Mouse (Mus musculus) adrenal gland, adult 8-10 months (tissue): ENCODE results near the gene Cabp7. TPM values are rescaled to one million over a fixed set of nuclear protein-coding genes. Genes with fewer than 3 reads are reported as not detected.
"Not testable (repeated sequence)": the region's sequence is repeated elsewhere in the genome, so short reads cannot be mapped to it uniquely, and the experiment has no call there.

Source experiments
- DNase-seq: peaks from one replicate; pipeline ENCODE4 v3.0.0; 2022
- total RNA-seq, 4 experiments: library from RNA; stranded (reverse); gene quantifications; 2 replicates each; pipeline ENCODE4 v1.2.4; 2022

The Cabp7 gene
- total RNA-seq, 4 experiments from 2014 or later: 0.12 to 0.86 (median 0.14) TPM; not detected in 1

DNA sequence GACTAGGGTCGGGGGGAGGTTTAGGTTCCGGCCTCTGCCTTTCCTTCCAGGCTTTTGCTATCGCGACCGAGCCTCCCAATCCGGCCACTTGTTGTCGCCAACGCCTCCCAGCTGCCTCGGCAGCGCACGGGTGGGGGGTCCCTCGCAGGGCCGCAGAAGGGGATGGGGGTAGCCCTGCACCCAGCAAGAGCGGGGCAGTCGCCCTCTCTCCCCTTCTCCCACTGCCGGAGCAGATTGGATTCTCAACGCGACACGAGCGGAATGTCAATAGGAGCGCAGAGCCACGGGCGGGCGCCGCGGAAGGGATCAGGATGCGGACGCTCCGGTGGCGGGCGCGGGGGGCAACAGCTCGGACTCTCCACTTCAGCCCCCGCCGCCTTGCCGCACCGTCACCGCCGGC is 609 bp downstream of the Cabp7 start:
- DNase-seq: no peak

DNA sequence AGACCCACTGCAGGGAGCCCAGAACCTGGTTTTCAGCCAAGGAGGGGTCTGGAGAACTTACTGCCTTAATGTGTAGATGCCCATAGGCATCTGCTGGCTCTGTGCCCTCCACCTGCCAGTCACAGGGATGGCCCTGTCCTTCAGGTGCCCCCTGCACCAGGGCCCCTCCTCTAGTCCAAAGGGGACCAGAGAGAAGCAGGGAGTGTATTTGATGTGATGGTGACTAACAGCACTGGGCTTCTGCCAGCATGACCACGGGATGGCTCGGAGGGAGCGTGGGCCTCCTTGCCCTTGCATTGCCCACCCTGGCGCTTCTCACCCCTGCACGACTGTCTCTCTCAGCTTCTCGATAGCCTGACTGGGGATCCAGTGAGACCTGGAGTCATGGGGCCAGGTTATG is 1.9 kb downstream of the Cabp7 start:
- no peak for DNase-seq

DNA sequence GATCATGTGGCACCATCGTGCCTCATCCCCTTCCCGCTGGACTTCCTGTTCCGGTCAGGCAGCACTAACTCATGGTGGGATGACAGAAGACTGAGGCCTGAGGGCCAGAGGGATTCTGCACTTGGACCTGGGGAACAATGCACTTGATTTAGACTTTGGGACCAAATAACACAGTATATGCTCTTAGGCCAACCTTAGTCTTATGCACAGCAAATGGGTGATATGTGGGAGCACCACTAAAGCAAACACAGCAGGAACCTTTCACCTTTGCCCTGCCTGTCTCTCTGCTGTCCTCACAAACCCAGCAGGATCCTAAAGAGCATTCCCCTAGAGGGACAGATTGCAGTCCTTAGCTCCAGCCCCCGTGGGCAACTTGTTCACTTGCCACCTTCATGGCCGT is 5.8 kb downstream of the Cabp7 start:
- no peak for DNase-seq

DNA sequence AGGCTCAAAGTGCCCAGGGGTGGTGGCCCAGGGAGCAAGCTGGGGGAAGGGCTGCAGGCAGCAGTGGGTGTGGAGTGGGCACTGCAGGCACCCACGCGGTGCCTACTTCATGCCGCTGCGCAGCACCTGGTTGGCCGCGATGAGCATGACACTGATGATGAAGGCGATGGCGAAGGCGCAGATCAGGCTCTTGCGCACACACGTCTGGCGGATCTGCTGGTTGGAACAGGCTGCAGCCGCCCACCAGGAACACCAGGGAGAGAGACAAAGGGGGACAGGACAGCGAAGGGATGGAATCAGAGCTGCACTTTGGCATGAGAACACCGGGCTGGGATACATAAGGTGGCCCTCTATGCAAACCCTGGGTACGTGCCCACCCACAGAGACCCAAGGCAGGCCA is 7.9 kb downstream of the Cabp7 start:
- DNase-seq: no peak

DNA sequence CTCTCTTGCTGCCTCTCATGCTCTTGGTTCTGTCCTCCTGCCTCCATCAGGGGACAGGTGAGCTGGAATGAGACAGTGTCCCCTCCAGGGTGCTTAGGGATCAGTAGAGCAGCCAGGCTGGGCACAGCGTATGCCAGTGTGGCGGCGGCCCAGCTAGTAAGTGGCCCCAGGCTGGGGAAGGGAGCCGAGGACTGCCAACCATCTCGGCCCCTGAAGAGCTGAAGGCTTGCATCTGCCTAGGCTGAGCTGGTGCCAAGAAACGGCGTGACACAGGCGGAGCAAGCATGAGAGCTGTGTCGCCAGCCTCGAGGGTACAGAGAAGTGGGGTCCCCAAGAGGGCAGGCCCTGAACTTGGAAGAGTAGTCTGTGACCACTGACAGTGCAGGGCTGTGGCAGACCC is 8.9 kb downstream of the Cabp7 start:
- DNase-seq: no peak

DNA sequence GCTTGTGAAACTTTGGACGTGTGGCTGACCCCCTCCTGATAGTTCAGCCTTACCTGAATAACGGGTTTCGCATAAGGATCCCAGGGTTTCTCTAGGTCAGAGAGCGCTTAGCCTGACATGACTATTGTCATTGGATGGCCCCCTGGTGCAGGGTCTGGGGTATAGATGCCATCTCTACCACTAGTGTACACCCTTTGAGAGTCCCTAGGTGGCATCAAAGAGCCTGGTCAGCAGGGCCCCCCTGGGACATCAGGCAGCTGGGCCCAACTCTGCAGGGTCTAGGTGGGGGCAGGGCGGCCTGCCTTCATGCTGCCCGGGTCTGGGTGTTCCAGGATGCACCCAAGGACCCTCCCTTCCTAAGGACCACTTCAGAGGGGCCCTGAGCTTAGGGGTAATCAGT is 10.2 kb downstream of the Cabp7 start:
- DNase-seq: no peak

DNA sequence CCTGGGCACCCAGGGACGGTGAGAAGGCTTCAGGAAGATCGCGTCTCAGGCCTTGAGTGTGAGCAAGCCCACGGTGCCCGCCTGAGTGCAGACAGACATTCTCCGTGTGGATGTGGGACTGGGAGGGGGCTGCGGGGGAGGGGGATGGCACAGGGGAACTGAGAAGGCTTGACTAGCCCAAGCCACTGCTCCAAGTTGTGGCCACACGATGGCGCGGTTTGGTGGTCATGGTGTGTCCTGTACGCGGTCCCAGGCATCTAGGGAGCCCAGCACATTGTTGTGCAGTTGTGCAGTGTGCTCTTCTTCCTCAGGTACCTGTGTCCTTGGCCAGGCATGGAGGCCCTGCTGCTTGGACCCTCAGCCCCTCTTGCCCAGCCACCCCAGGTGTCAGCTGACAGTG is 12.4 kb downstream of the Cabp7 start:
- DNase-seq: no peak

DNA sequence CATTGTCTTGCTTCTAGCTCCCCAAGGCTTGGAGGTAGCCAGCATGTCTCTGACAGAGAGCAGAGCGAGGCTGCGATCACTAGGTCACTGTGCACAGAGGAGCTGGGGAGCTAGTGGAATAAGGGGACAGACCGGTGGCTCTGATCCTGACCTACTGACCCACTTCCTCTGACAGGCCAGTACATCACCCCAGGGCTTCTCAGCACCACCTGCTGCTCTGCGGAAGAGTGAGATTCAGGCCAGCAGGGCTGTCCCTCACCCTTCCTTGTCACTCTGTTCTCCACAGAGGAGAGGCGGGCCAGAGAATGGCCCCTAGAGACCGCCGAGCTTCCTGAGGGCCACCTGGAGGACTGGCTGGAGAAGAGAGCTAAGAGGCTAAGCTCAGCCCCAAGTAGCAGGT is 14.8 kb downstream of the Cabp7 start:
- DNase-seq: no peak

DNA sequence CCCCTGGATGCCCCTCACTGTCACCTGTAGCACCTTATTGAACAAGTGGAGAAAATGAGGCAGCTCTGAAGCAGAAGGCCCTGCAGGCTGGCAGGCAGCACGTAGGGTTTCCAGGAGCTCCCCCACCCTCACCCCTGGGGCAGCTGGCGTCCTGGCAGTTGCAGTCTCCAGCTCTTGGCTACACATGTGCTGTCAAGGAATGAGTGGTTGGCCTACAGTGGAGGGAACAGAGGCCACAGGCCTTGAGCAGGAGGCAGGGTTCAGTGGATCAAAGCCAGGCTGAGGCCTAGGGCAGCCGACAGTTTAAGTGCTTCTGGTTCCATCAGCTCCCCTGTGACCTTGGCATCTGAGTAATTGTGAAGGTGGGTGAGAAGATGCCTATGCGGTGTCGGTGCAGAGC is 15.7 kb downstream of the Cabp7 start:
- DNase-seq: no peak

DNA sequence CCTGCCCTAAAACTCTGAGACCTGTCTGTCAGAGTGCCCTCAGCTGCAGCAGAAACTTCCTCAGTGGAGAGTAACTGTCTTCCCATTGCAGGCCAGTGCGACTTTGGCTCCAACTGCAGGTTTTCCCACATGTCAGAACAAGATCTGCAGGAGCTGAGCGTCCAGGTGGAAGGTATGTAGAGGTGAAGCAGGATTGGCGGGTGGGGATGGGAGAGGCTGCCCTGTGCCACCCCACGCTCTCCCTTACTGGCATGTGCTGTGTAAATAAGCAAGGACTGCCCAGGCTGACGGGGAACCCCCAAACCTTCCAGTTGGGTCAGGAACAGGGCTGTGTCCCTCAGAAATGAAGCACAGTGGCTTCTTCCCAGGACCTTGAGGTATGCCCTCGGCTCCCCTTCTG is 16.5 kb downstream of the Cabp7 start:
- DNase-seq: no peak

DNA sequence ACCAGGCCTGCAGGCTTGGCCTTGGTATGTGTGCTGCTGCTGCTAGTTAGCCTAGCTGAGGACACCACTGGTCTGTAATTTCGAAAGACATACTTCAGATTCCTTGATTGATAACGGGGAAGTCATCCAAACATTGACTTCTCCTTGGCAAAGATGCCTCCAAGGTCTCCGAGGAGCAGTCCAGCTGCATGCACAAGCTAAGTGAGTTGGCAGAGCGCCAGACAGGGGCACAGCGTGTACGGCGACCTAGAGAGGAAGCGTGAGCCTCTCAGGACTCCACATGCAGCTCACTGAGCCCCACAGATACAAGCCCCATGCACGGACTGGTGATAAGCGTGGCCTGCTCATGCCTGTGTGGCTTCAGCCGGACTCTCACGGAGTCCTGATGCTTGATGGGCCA is 17.0 kb downstream of the Cabp7 start:
- DNase-seq: peak; percentile 77

DNA sequence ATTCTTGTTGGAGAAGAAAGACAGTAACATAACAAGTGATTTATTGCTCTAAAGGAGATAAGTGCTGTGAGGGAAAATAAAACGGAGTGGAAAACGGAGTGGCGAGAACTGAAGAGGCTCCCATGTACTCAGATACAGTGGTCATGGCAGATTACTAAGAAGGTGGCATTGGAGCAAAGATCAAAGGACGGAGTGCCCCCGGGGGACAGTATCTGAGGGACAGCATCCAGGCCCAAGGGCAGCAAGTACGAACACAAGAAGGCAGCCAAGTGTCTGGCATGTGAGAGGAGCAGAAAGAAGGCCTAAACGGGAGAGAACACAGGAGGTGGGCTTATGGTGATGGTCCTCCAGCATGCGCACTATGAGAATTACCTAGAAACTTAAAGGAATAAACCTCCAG is 24.9 kb downstream of the Cabp7 start:
- DNase-seq: peak; percentile 42

DNA sequence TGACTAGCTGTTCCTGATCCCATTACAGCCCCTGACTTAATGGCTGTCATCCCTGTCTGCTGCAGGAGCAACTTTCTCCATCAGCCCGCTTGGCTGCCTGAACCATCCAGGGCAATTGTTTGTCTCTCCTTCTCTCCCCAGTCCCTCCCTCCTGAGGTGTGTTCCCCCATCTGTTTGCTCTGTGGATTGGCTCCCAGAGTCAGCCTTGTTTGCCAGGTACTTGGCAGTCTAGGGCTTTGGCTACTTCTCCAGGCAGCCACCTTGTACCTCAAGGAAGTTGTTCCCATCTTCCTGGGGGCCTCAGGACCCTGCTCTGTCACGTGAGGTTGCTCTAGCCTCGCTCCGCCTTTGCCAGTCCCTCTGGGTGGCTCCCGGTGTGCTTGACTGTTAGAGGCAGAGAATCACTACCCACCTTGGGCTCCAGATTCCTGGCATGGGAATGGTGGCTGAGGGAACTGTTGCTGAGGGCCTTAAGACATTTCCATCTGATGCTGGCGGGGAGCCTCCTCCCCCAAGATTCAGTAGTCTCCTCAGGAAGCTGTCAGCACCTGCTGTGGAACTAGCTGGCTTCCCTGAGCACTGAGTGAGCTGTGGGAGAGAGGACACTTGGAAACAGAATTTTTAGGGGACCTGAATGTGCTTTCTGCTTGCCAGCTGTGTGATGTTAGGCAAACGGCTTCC is 25.5 kb downstream of the Cabp7 start:
- DNase-seq: no peak

DNA sequence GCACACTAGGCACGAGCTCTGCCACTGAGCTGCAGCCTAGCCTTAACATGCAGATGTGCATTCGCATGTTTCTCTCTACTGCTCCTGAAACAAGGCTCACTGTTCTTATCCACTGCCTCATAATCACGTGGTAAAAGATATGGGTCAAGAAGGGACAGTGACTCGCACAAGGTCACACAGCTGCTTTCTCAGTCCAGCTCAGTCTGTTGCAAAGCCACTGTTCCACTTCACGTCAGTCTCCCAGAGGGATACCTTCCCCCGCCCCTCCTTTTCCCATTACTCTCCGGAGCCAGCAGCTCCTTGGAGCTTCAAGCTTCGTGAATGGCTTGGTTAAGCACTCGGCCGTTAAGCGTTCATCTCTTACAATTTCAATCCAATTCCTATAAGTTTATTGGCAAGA is 26.2 kb downstream of the Cabp7 start:
- DNase-seq: peak; percentile 62

DNA sequence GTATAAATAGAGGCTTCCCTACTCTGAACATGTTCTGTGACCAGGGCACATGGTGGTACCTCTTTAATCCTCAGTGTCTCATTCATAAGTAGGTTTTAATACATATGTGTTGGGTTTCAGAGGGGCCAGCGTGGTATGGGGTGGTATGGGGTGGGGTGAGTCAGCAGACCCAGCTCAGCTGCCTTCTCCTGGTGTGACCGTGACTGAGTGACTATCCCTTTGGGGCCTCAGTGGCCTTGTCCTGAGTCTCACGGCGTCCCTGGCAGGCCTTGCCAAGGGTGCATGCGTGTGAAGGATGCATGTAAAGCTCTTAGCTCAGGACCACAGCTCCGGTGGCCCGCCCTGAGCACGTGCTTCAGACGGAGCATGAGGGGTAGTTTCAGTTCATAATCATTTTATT is 26.6 kb downstream of the Cabp7 start:
- DNase-seq: peak; percentile 85

DNA sequence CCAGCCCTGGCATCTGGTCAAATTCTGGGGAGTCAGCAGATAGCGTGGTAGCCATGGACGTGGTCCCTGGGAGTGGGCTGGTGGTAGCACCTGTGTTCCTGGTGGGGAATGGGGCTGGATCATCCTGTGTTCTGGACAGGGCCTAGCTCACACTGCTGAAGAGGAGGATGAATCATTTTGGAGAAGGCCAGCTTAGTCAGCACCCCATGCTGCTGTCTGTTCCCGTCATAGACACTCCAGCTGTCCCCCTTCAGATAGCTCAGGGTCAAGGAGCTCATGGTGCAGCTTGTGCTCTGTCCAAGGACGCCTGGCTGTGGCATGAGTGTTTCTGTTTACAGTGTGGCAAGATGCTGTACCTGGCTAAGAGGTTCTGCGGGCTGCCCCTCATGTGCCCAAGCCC is 28.0 kb downstream of the Cabp7 start:
- DNase-seq: peak; percentile 74

DNA sequence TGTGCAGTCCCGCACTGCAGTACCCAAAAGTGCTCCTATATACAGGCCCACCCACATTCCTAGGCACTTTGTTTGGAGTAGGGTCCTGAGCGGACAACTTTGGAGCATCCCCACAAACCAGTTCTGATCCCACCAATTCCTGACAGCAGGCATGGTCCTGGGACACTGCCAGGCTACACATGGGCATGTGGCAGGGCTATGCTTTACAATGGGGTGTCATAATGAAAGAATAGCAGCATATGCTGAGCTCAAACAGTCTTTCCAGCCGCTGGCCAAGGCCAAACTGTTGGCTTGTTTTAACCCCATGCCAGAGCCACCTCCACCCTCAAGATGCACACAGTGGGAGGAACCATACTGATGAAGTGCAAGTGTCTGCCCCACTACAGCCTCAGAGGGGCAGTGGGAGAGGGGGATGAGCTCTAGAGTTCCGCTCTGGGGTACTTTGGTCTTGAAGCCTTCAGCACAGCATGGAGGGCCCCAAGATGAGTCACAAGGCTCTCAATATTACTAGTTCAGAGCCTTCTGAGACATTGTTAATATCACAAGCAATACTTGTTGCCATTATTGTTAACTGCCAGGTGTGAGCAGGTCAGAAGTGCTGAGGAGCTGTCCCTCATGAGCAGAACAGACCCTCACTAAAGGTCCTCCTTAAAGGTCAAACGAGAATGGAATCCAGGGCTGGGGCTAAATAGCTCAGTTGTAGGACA is 29.9 kb downstream of the Cabp7 start:
- no peak for DNase-seq

DNA sequence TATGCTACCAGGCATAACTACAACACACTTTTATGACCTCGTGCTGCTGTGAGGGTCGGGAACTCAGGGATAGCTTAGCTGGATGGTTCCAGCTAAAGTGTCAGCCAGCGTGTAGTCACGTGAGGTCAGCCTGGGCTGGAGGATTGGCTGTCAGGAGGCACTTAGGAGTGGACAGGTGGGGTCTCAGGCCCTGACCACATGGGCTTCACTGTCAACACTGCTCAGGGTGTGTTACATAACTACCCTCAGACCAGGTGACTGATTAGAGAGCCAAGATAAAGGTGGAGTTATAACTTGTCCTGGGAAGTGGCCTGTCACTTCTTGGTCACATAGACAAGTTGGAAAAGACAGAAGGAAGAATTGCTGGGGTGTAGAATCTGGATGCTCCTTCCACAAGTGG is 31.0 kb downstream of the Cabp7 start:
- no peak for DNase-seq

DNA sequence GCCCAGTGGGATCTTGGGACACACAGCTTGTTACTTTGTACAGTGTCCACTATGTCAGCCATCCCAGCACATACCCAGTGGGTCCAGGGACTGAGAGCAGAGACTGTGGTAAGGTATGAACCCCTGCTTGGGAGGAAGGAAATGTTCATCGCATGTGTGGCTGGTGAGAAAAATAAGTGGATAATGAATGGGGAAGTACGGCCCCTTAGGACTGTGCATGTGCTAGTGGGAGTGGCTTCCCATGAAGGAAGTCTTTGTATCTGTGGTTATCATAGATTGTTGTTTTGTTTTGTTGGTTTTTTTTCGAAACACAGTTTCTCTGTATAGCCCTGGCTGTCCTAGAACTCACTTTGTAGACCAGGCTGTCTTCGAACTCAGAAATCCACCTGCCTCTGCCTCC is 31.9 kb downstream of the Cabp7 start:
- no peak for DNase-seq

DNA sequence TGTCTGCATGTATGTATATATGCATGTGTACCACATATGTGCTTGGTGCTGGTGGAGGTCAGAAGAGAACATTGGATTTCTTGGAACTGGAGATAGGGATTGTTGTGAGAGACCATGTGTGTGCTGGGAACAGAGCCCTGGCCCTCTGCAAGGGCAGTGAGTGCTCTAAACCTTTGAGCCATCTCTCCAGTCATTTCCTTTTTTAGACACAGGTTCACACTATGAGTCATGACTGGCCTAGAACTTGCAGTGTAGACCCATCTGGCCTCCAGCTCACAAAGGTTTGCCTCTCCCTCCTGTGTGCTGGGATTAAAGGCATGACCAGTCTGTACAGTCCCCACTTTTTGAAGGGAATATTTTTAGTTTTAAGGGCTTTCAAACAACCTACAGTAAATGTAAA is 33.8 kb downstream of the Cabp7 start:
- DNase-seq: no peak

DNA sequence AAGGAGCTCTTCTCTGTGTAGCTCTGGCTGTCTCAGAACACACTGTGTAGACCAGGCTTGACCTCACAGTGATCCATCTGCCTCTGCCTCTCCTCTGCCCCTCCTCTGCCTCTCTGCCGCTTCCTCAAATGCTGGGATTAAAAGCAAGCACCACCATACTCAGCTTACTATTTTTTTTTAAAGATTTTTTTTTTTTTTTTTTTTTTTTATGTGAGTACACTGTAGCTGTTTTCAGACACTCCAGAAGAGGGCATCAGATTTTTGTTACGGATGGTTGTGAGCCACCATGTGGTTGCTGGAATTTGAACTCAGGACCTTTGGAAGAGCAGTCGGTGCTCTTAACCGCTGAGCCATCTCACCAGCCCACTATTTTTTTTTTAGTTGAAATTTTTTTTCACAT is 36.4 kb downstream of the Cabp7 start:
- not testable (repeated sequence) for DNase-seq

DNA sequence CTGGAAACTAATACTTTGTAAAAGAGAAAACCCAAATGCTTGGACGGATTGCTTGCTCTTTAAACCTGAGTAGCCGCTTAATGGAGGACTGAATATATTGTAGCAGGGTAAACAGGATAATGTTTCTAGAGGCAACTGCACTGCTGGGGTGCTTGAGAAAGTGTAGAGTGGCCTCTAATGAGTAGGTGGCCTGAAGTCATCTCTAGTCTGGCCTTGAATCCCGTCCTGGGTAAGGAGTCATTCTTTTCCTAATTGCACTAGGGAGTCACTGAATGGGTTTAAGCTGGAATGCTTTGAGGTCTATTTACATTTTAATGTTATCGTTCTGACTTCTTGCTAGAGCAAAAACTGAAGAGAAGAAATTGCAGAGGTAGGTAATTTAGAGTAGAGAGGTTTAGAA is 41.4 kb downstream of the Cabp7 start:
- no peak for DNase-seq

DNA sequence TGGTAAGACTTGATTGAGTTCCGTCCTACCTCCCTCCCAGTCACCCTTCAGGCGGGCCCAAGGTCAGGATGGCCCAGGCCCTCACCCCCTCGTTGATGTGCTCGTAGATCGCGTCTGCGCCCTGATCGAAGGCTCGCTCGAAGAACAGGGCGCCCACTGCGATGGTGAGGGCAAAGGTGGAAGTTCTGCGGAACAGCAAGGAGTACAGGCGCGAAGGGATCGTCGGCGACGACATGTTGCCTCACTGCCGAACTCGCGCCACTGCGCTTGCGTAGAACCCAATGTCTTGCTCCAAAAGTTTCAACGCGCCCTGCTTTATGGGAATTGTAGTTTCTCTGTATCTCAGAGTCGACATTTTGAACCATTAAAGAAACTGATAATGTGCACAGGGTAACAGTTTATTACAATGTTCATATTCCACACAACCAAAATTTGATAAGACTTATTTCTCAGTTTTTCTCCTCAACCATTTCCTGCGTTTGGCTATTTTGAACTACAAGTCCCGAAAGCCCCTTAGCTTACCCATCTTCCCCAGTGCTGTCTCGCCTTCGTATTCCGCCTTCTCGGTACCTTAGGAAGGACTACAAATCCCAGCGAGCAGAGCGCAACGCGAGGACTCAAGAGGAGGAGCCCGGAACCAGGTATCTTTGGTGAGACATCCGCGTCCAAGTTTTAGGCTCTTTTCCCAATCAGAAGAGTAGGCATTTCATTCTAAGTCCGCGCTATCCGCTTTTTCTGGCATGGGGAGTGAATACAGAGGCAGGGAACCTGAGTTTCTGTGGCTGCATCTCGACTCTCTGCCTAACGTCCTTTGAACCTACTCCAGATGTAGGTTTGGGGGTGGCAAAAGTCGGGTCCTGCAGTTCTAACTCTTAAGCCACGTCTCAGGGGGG is 42.3 kb downstream of the Cabp7 start, which contains the start of the genes Uqcr10 and Zmat5:
TSS of gene Uqcr10 (minus strand) at position 271 of the 893 bp plus-strand sequence.
TSS of gene Zmat5 (plus strand) at position 607 of the 893 bp plus-strand sequence.
- DNase-seq: peak; percentile 89
